Mouse (Mus musculus): Measurements from ENCODE around the gene Uba6.

GRCm38 (mm10) chr5:86065876-86066550 lies 106.6 kb downstream of the Uba6 start:
- TF ChIP-seq CTCF (IDR thresholded peaks at IDR 0.05; ENCODE audit: control insufficient read depth, insufficient read depth, low read length) (no peak), POLR2A (IDR thresholded peaks at IDR 0.05; ENCODE audit: borderline replicate concordance, control insufficient read depth, low read depth, low read length) (no peak)

Measured in bone marrow, adult 2 months (tissue).